In the genomic region with DNA sequence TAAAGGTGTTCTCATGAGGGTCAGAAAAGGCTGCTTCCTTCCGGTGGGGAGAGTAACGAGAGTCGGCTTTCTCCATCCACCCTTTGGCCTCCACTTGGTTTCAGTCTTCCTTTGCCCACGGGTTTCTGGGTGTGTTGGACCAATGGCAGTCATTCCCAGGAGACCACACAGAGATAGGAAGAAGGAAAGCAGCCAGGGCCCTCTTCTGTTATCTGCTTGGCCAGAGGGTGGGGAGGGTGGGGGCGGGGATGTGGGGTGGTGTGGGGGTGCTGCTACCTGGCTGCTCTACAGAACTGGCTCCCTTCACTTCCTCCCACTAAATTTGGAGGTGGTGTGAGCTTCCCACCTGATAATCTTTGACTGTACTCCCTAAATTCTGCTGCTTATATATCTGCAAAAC, we compare ENCODE assay signal across 10 mouse cellular contexts. TPM values are rescaled to one million over a fixed set of nuclear protein-coding genes. Genes with fewer than 3 reads are reported as not detected.
DNase-seq lines count a peak whose midpoint lies in the region; ATAC-seq and TF ChIP-seq lines count a peak whose summit lies in the region.
"Had no signal": no experiment of that assay in that cellular context is flagged by ENCODE, and none has a peak within 500 bp of the region (broad histone marks: within the 10 kb centered on the region; RNA-seq: fewer than 3 reads in every experiment).

No protein-coding gene starts in this region.

- no peaks in the 10 kb centered on the region for H3K27me3 ChIP-seq in neural tube, embryonic 11.5 days (ENCODE audit: control insufficient read depth, insufficient read depth, low read length)
- H3K27me3 ChIP-seq in liver, embryonic 14.5 days (ENCODE audit: control insufficient read depth, insufficient read depth, low read length) = peaks cover 41% of the 10 kb centered on the region
- H3K27me3 ChIP-seq in splenic B cell, adult 2 months (ENCODE audit: control insufficient read depth, insufficient read depth, low read length, poor library complexity, severe bottlenecking) = 0 out of 2 replicates have a peak, but pooled peaks cover 2% of the 10 kb centered on the region

- TF ChIP-seq CTCF in liver, embryonic 14.5 days (IDR thresholded peaks at IDR 0.05; ENCODE audit: low read depth) = no peak

- H3K9ac ChIP-seq in neural tube, embryonic 11.5 days (ENCODE audit: low read length) = no peak overlapping the region
- no peak overlapping the region for H3K9ac ChIP-seq in liver, embryonic 14.5 days (replicated peaks)

- peak overlapping the region; percentile 84 for H3K4me2 ChIP-seq in neural tube, embryonic 11.5 days (ENCODE audit: low read depth)
- peak overlapping the region; percentile 78 for H3K4me2 ChIP-seq in liver, embryonic 14.5 days (ENCODE audit: low read depth)

- no peak overlapping the region for H3K4me3 ChIP-seq in neural tube, embryonic 11.5 days (ENCODE audit: low read depth, low read length)
- H3K4me3 ChIP-seq in liver, embryonic 14.5 days (ENCODE audit: insufficient read depth in 1 of 2, low read depth in 2 of 2, low read length in 2 of 2) = peak overlapping the region; percentile 8 to 23; a peak in 1 of 4 replicates

- ATAC-seq in neural tube, embryonic 11.5 days (ENCODE audit: insufficient read depth, low FRiP score, low TSS enrichment) = no peak
- peak; percentile 48 for ATAC-seq in liver, embryonic 14.5 days (ENCODE audit: insufficient read depth)

- H3K9me3 ChIP-seq in neural tube, embryonic 11.5 days (ENCODE audit: control insufficient read depth, low read length) = no peaks in the 10 kb centered on the region
- H3K9me3 ChIP-seq in liver, embryonic 14.5 days (ENCODE audit: control insufficient read depth, low read length) = no peaks in the 10 kb centered on the region
- H3K9me3 ChIP-seq: G1E had no signal

- DNase-seq in neural tube, embryonic 11.5 days (ENCODE audit: low spot score) = no peak
- DNase-seq in neural tube, embryonic 10.5 days (ENCODE audit: extremely low spot score, low spot score) = no peak
- peak; percentile 7 to 17 for DNase-seq in heart, postnatal 14 days
- DNase-seq in liver, embryonic 14.5 days (ENCODE audit: low read depth in 3 of 3, low spot score in 3 of 3) = no peak
- peak; percentile 9 for DNase-seq in splenic B cell, adult 2 months (ENCODE audit: low read depth, low spot score)
- DNase-seq in frontal cortex, postnatal 10 days (ENCODE audit: low spot score in 2 of 2) = no peak
- no peak for DNase-seq in embryo, embryonic 9.5 days (ENCODE audit: extremely low spot score)
- DNase-seq in natural killer cell, adult 2 months (ENCODE audit: low spot score in 2 of 2) = no peak
- DNase-seq: gastrocnemius, adult 2 months had no signal

- intact Hi-C loops in heart, postnatal 14 days (cut with DNase I) = no loop called here

- 0 out of 2 replicates have a peak, but pooled peaks cover 11% of the 10 kb centered on the region for H3K4me1 ChIP-seq in neural tube, embryonic 11.5 days (ENCODE audit: control insufficient read depth, insufficient read depth, low read length)
- H3K4me1 ChIP-seq in liver, embryonic 14.5 days (replicated peaks; ENCODE audit: control insufficient read depth in 2 of 2, insufficient read depth in 2 of 2, low read length in 1 of 2) = peaks cover 20 to 29% of the 10 kb centered on the region in 2 experiments

- H3K27ac ChIP-seq in neural tube, embryonic 11.5 days (ENCODE audit: low read depth, low read length) = no peak overlapping the region
- no peak overlapping the region for H3K27ac ChIP-seq in liver, embryonic 14.5 days
- H3K27ac ChIP-seq: gastrocnemius, adult 2 months had no signal

- 48% methylated on average over 5 of the region's 5 CpGs for WGBS in neural tube, embryonic 11.5 days
- WGBS in liver, embryonic 14.5 days (ENCODE audit: insufficient replicate concordance) = 9% methylated on average over 5 of the region's 5 CpGs

- no peak for TF ChIP-seq EP300 in liver, embryonic 14.5 days (IDR thresholded peaks at IDR 0.05; ENCODE audit: low read depth)

- no peaks in the 10 kb centered on the region for H3K36me3 ChIP-seq in neural tube, embryonic 11.5 days (ENCODE audit: control insufficient read depth, insufficient read depth, low read length)
- no peaks in the 10 kb centered on the region for H3K36me3 ChIP-seq in liver, embryonic 14.5 days (replicated peaks; ENCODE audit: control insufficient read depth, insufficient read depth, low read depth)
- H3K36me3 ChIP-seq in splenic B cell, adult 2 months (ENCODE audit: control insufficient read depth, insufficient read depth, low read length, poor library complexity, severe bottlenecking) = no peaks in the 10 kb centered on the region
- H3K36me3 ChIP-seq: G1E had no signal

RNA-seq across cellular contexts. Expression of gene Rragd, which starts 1.2 kb away (rescaled TPM):
- polyA plus RNA-seq in neural tube, embryonic 11.5 days (2014; fragmentation: Nextera tagmentation; extraction: Ambion mirVana) = 40.5 and 42.3 TPM in 2 replicates
- total RNA-seq in heart, postnatal 14 days (2021) = 10 to 100 TPM; 69.0 to 71.8 TPM
- 1.4 and 2.4 TPM in 2 replicates for polyA plus RNA-seq in liver, embryonic 14.5 days (2012; rRNA removed)
- polyA plus RNA-seq in liver, embryonic 14.5 days (2014; fragmentation: Nextera tagmentation; extraction: Ambion mirVana) = 2.6 and 4.1 TPM in 2 replicates

RNA-seq across cellular contexts. Expression of gene Ankrd6, which starts 31.0 kb away (rescaled TPM):
- polyA plus RNA-seq in neural tube, embryonic 11.5 days (2014; fragmentation: Nextera tagmentation; extraction: Ambion mirVana) = 28.1 and 31.3 TPM in 2 replicates
- total RNA-seq in heart, postnatal 14 days (2021) = 1 to 10 TPM; 3.0 to 4.1 TPM
- polyA plus RNA-seq in liver, embryonic 14.5 days (2012; rRNA removed) = 0.19 and 0.31 TPM in 2 replicates
- 0.42 and 0.62 TPM in 2 replicates for polyA plus RNA-seq in liver, embryonic 14.5 days (2014; fragmentation: Nextera tagmentation; extraction: Ambion mirVana)

RNA-seq across cellular contexts. Expression of gene Ube2j1, which starts 49.6 kb away (rescaled TPM):
- 62.8 and 64.2 TPM in 2 replicates for polyA plus RNA-seq in neural tube, embryonic 11.5 days (2014; fragmentation: Nextera tagmentation; extraction: Ambion mirVana)
- total RNA-seq in heart, postnatal 14 days (2021) = 10 to 100 TPM; 47.8 to 49.1 TPM
- 10.1 and 13.3 TPM in 2 replicates for polyA plus RNA-seq in liver, embryonic 14.5 days (2012; rRNA removed)
- 35.9 and 36.4 TPM in 2 replicates for polyA plus RNA-seq in liver, embryonic 14.5 days (2014; fragmentation: Nextera tagmentation; extraction: Ambion mirVana)

Comparison
In these comparisons a context has a peak if more than half of its experiments do, and no peak if none do; other contexts are left out.
1. DNase-seq: peak in heart, postnatal 14 days (2 of 2) and splenic B cell, adult 2 months (single experiment); none in neural tube, embryonic 11.5 days (single experiment), neural tube, embryonic 10.5 days (single experiment), liver, embryonic 14.5 days (0 of 3), frontal cortex, postnatal 10 days (0 of 2), embryo, embryonic 9.5 days (single experiment) and natural killer cell, adult 2 months (0 of 2).
2. RNA of gene Ankrd6, which starts 31.0 kb away (polyA plus RNA-seq): 28.1 to 31.3 TPM in neural tube, embryonic 11.5 days; 0.19 to 0.62 TPM in liver, embryonic 14.5 days; every median in the first group is over 10 times any median in the second.